Mouse (Mus musculus) heart, postnatal 0 days (tissue): ENCODE results near the gene Tmem117. TPM values are rescaled to one million over a fixed set of nuclear protein-coding genes. Genes with fewer than 3 reads are reported as not detected.

Experiments used
- ATAC-seq: fragments of 200-750 bp; cut with Nextera tagmentation; 2 replicates; pipeline ENCODE4 v1.8.0; 2017; ENCODE audit warnings: low read depth, moderate number of reproducible peaks, moderate library complexity; ENCODE audit not compliant: insufficient read depth
- DNase-seq: peaks from one replicate; pipeline ENCODE4 v3.0.0-alpha.2; 2016; ENCODE audit warnings: low spot score
- H3K27ac ChIP-seq: fragments of 300-500 bp; sonication (generic); 2 replicates; pipeline ENCODE4 v1.5.1; 2014; ENCODE audit warnings: low read depth, mild to moderate bottlenecking
- H3K27me3 ChIP-seq: fragments of 300-500 bp; sonication (generic); 2 replicates; pipeline ENCODE4 v1.6.1; 2014; ENCODE audit warnings: low read length, mixed read lengths; ENCODE audit not compliant: control insufficient read depth, insufficient read depth
- H3K36me3 ChIP-seq: fragments of 300-500 bp; sonication (generic); replicated peaks from 2 replicates; pipeline ENCODE4 v1.6.1; 2014; ENCODE audit warnings: low read length, mixed read lengths; ENCODE audit not compliant: control insufficient read depth, insufficient read depth
- H3K4me1 ChIP-seq: fragments of 300-500 bp; sonication (generic); 2 replicates; pipeline ENCODE4 v1.6.1; 2014; ENCODE audit warnings: antibody characterized with exemption; ENCODE audit not compliant: control insufficient read depth, insufficient read depth
- H3K4me2 ChIP-seq: fragments of 300-500 bp; sonication (generic); 2 replicates; pipeline ENCODE4 v1.6.1; 2014; ENCODE audit warnings: low read depth, mild to moderate bottlenecking, low read length, moderate library complexity
- H3K4me3 ChIP-seq: fragments of 300-500 bp; sonication (generic); 2 replicates; pipeline ENCODE4 v1.5.1; 2014; ENCODE audit warnings: low read depth, low read length
- H3K9ac ChIP-seq: fragments of 300-500 bp; sonication (generic); replicated peaks from 2 replicates; pipeline ENCODE4 v1.6.1; 2014; ENCODE audit warnings: low read depth, low read length, mixed read lengths
- H3K9me3 ChIP-seq: fragments of 300-500 bp; sonication (generic); replicated peaks from 2 replicates; pipeline ENCODE4 v1.6.1; 2016; ENCODE audit warnings: low read length; ENCODE audit not compliant: control insufficient read depth
- CTCF ChIP-seq: IDR thresholded peaks from 2 replicates; pipeline ENCODE4 v1.5.1; 2016; ENCODE audit warnings: antibody characterized with exemption, control low read depth, low read depth
- EP300 ChIP-seq: IDR thresholded peaks from 2 replicates; pipeline ENCODE4 v1.6.1; 2016; ENCODE audit warnings: antibody characterized with exemption, low read depth
- WGBS: fragments of 180-500 bp; shearing (Covaris S2); extraction: QIAGEN DNeasy Blood & Tissue Kit; methylation state at CpG from one replicate; pipeline ENCODE4 v1.1.7; 2014; 5-methylcytosine and 5-hydroxymethylcytosine counted together
- polyA plus RNA-seq: library from polyadenylated mRNA; unstranded; fragments of >200 nt; fragmentation: Nextera tagmentation; extraction: Ambion mirVana; gene quantifications from 2 replicates; pipeline ENCODE4 v1.2.1, GENCODE M21; 2015
- total RNA-seq: library from RNA; depleted of rRNA; stranded (reverse); fragments of >200 nt; gene quantifications from 2 replicates; pipeline ENCODE4 v1.2.3, GENCODE M21; 2014; ENCODE audit warnings: low replicate concordance; rRNA removed

Tmem117 gene
- 2.5 and 3.6 TPM in 2 replicates for total RNA-seq
- polyA plus RNA-seq: 2.5 and 3.5 TPM in 2 replicates

DNA sequence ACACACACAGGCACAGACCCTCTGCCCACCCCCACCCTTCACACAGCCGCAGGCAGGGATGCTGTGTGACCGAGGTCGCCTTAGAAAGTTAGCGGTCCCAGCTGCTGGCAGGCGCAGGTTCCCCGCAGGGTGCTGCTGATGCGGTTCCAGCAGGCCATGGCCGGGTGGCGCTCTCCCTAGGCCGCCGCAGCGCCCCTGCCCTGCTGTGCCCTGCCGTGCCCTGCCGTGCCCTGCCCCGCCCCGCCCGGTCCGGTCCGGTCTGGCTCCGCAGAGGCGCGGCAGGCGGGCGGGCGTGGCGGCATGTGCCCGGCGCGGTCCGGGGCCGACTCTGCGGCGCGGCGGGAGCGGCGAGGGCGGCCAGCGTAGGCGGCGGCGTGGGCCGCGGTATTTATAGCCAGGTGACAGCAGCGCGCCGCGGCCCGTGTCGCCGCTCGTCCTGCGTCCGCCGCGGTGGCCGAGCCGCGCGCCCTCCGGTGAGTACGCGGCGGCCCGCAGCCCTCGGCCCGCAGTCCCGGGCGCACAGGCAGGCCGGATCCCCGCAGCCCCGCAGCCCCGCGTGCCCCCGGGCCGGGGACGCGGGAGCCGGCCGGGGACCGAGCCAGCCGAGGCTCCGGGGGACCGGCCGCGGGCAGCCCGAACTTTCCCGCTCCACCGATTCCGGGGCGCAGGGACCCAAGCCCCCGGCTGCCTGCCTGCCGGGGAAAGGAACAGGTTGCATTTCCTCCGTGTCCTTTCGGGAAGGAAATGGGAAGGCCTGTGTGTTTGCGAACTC lies at the start of gene Tmem117:
Tmem117 (plus strand) TSS at position 403 of the 772 bp plus-strand sequence.
- no peaks in the 10 kb centered on the region for H3K4me1 ChIP-seq
- peak; percentile 86 for ATAC-seq
- peak within 1 kb of the TSS; percentile 98 for H3K4me2 ChIP-seq
- H3K27me3 ChIP-seq: peaks cover 18% of the 10 kb centered on the region
- H3K36me3 ChIP-seq: no peaks in the 10 kb centered on the region
- H3K9ac ChIP-seq: peak within 1 kb of the TSS; percentile 81
- WGBS: under 1% methylated on average over 77 of the region's 96 CpGs
- H3K27ac ChIP-seq: no peak within 1 kb of the TSS
- H3K9me3 ChIP-seq: no peaks in the 10 kb centered on the region
- peak; percentile 39 for DNase-seq
- H3K4me3 ChIP-seq: peak within 1 kb of the TSS; percentile 65
- no peak for TF ChIP-seq CTCF
- TF ChIP-seq EP300: no peak

DNA sequence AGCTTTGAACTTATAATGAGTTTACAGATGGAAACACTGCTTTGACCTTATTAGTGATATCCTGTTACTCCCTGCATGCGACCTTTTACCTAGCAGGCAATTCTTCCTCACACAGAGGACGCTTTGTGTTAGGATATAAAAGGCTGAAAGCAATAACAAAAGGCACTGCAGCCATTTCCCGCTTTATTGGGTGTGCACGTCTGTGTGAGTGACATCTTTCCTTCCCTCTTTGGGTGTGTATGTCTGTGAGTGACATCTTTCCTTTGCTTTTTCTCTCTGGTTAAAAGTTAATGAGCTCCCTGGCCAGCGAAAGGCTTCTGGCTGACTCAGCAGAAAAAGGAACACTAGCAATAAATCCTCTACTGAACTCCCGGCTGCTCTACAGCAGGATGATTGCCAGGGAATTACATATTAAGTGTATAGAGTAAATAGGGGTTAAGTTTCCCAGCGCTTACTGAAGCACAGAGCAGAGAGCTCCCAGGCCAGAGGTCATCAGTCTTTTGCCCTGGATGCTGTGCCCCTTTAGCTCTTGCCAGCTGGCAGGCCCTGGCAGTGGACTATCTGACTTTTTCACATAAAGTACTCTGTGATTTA lies 46.9 kb upstream of the Tmem117 start:
- TF ChIP-seq CTCF: no peak
- Histone ChIP-seq H3K4me1 (no peaks in the 10 kb centered on the region), H3K9me3 (no peaks in the 10 kb centered on the region), H3K4me3 (no peak overlapping the region), H3K27me3 (no peaks in the 10 kb centered on the region), H3K9ac (no peak overlapping the region), H3K36me3 (peaks cover 71% of the 10 kb centered on the region), H3K27ac (no peak overlapping the region), H3K4me2 (no peak overlapping the region)
- 80% methylated on average over 7 of the region's 7 CpGs for WGBS
- DNase-seq (no peak), ATAC-seq (no peak)

DNA sequence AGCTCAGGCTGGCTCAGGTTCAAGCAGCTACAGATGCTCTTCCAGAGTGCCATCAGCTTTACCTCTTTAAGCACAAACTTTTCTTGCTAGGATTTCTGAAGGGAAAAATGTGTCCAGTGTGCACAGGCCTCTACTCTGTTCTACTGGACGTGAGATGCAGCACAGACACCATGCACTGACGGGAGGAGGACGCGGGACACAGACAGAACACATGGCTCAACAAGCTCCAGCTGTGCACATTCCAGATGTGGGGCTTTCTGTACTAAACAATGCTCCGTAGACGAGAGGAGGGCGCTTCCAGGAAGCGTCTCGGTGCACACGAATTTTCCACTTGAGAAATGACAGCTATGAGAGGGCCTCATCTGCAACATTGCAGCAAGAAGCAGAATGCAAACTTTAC lies 45.9 kb upstream of the Tmem117 start:
- no peak overlapping the region for H3K27ac ChIP-seq
- H3K27me3 ChIP-seq: no peaks in the 10 kb centered on the region
- no peak for ATAC-seq
- no peaks in the 10 kb centered on the region for H3K9me3 ChIP-seq
- H3K36me3 ChIP-seq: peaks cover 71% of the 10 kb centered on the region
- no peak overlapping the region for H3K4me3 ChIP-seq
- no peak for DNase-seq
- 83% methylated on average over 10 of the region's 10 CpGs for WGBS
- peaks cover 3% of the 10 kb centered on the region; the same call in 1 of the 2 replicates for H3K4me1 ChIP-seq
- TF ChIP-seq CTCF (no peak), EP300 (no peak)
- no peak overlapping the region for H3K4me2 ChIP-seq
- no peak overlapping the region for H3K9ac ChIP-seq

DNA sequence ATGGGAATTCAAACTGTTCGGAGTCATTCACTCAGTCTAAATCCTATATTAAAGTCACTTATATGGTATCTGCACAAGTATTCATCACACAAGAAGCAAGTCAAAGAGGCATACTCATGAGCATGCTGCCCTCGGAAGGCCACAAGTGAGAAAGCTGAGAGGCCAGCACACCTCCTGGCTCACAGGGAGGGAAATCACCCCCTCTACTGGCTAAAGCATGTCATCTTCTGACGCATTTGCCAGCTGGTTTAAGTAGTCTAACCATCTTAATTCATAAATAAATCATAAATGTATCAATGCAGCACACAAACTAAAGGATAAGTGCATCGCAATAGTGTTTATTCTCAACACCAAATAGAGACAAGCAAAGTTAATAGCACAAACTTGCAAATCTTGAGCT lies 44.3 kb upstream of the Tmem117 start:
- ATAC-seq (no peak), DNase-seq (no peak)
- Histone ChIP-seq H3K4me2 (no peak overlapping the region), H3K4me1 (peaks cover 3% of the 10 kb centered on the region; the same call in 1 of the 2 replicates), H3K9me3 (no peaks in the 10 kb centered on the region), H3K27me3 (no peaks in the 10 kb centered on the region), H3K27ac (no peak overlapping the region), H3K9ac (no peak overlapping the region), H3K4me3 (no peak overlapping the region), H3K36me3 (peaks cover 65% of the 10 kb centered on the region)
- 79% methylated on average over 4 of the region's 4 CpGs for WGBS
- no peak for TF ChIP-seq CTCF
- no peak for TF ChIP-seq EP300

DNA sequence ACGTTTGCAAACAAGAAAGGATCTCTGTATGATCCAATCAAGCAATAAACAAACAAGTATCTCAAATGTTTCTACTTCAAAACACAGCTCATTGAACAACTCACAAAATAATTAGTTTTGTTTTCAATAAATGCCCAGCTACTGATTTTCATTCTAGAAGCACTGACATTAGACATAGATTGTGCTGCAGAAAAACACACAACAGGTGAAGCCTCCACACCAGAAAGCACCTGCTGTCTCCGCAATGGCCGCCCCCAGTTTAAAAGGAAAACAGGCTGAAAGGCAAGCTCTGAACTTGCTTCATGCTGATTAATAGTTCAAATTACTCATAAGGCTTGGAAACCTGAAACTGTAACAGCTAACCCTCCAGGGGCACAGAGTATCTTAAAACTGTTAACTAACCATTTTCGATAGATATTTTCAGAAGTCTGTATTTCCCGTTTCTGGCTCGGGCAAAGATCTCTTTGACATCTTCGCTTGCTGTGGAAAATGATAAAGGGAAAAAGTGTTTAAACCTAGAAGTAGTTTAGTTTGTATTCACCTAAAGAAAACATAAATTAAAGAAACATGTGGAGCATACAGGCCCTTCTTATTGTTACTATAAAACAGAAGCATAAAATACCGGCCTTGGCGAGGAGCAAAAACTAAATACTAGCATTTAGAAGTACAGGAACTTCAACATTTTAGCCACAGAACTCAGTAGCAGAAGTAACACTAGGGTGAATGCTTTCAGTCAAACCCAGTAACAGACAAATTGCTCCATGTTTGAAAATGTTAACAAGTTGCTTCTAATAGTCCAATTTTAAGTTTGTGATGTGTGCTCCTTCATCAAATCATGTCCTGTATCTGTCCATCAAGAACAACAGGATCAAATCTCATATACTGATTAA lies 41.0 kb upstream of the Tmem117 start:
- DNase-seq: no peak
- Histone ChIP-seq H3K4me3 (peak overlapping the region; percentile 100), H3K4me2 (peak overlapping the region; percentile 77; the same call in 1 of the 2 replicates), H3K9ac (no peak overlapping the region), H3K36me3 (peaks cover 33% of the 10 kb centered on the region), H3K27ac (no peak overlapping the region), H3K4me1 (peaks cover 3% of the 10 kb centered on the region; the same call in 1 of the 2 replicates), H3K9me3 (no peaks in the 10 kb centered on the region), H3K27me3 (no peaks in the 10 kb centered on the region)
- TF ChIP-seq EP300: no peak
- no peak for TF ChIP-seq CTCF
- 85% methylated on average over 9 of the region's 9 CpGs for WGBS
- ATAC-seq: no peak
